Mouse (Mus musculus) embryonic facial prominence, embryonic 13.5 days (tissue): ENCODE data around the gene Dact2. TPM values are rescaled to one million over a fixed set of nuclear protein-coding genes. Genes with fewer than 3 reads are reported as not detected.
A peak's percentile ranks its signal among the peaks of the same experiment; 100 is the strongest.

ENCODE experiments used
- ATAC-seq: fragments of 200-750 bp; cut with Nextera tagmentation; 2 replicates; pipeline ENCODE4 v1.8.0; 2017; ENCODE audit warnings: low read depth; ENCODE audit not compliant: insufficient number of reproducible peaks, insufficient read depth, low FRiP score, low TSS enrichment
- H3K27ac ChIP-seq: fragments of 300-500 bp; sonication (generic); 2 replicates; pipeline ENCODE4 v1.5.1; 2015; ENCODE audit warnings: moderate library complexity, mild to moderate bottlenecking, inconsistent platforms
- H3K27me3 ChIP-seq: fragments of 300-500 bp; sonication (generic); 2 replicates; pipeline ENCODE4 v1.6.1; 2015; ENCODE audit warnings: mild to moderate bottlenecking, inconsistent platforms
- H3K36me3 ChIP-seq: fragments of 300-500 bp; sonication (generic); 2 replicates; pipeline ENCODE4 v1.6.1; 2015; ENCODE audit warnings: mild to moderate bottlenecking, inconsistent platforms
- H3K4me1 ChIP-seq: fragments of 300-500 bp; sonication (generic); 2 replicates; pipeline ENCODE4 v1.6.1; 2015; ENCODE audit warnings: inconsistent platforms
- H3K4me2 ChIP-seq: fragments of 300-500 bp; sonication (generic); 2 replicates; pipeline ENCODE4 v1.6.1; 2015; ENCODE audit warnings: moderate library complexity, mild to moderate bottlenecking, inconsistent platforms
- H3K4me3 ChIP-seq: fragments of 300-500 bp; sonication (generic); 2 replicates; pipeline ENCODE4 v1.5.1; 2015; ENCODE audit warnings: mild to moderate bottlenecking, inconsistent platforms
- H3K9ac ChIP-seq: fragments of 300-500 bp; sonication (generic); 2 replicates; pipeline ENCODE4 v1.6.1; 2015; ENCODE audit warnings: mild to moderate bottlenecking, inconsistent platforms
- H3K9me3 ChIP-seq: fragments of 300-500 bp; sonication (generic); 2 replicates; pipeline ENCODE4 v1.6.1; 2016; ENCODE audit warnings: inconsistent platforms
- WGBS: fragments of 180-500 bp; shearing (Covaris S2); methylation state at CpG from one replicate; pipeline ENCODE4 v1.1.7; 2015; ENCODE audit warnings: mixed read lengths; 5-methylcytosine and 5-hydroxymethylcytosine counted together
- polyA plus RNA-seq: library from polyadenylated mRNA; unstranded; fragments of >200 nt; fragmentation: Nextera tagmentation; extraction: Ambion mirVana; gene quantifications from 2 replicates; pipeline ENCODE4 v1.2.1, GENCODE M21; 2015

Dact2 gene
- polyA plus RNA-seq, 1 experiment from 2014 or later, result 2.5 TPM

GRCm38 (mm10) chr17:14172731-14173130, 31.4 kb downstream of the Dact2 start:
- Histone ChIP-seq H3K4me3 (no peak overlapping the region), H3K36me3 (no peaks in the 10 kb centered on the region), H3K27ac (no peak overlapping the region)

GRCm38 (mm10) chr17:14172184-14172583, 31.9 kb downstream of the Dact2 start:
- Histone ChIP-seq H3K27ac (no peak overlapping the region), H3K4me1 (peaks cover 35% of the 10 kb centered on the region), H3K4me3 (no peak overlapping the region), H3K9ac (no peak overlapping the region), H3K36me3 (no peaks in the 10 kb centered on the region), H3K9me3 (no peaks in the 10 kb centered on the region), H3K4me2 (no peak overlapping the region), H3K27me3 (no peaks in the 10 kb centered on the region)
- WGBS, result 71% methylated on average over 3 of the region's 3 CpGs
- no peak for ATAC-seq

More at GRCm38 (mm10) chr17:14172731-14173130, 31.4 kb downstream of the Dact2 start:
- Histone ChIP-seq H3K27me3 (no peaks in the 10 kb centered on the region), H3K4me1 (peaks cover 34% of the 10 kb centered on the region), H3K9me3 (no peaks in the 10 kb centered on the region), H3K9ac (no peak overlapping the region), H3K4me2 (no peak overlapping the region; the same call in 1 of the 2 replicates)
- no peak for ATAC-seq

GRCm38 (mm10) chr17:14170961-14171479, 33.1 kb downstream of the Dact2 start:
- Histone ChIP-seq H3K4me2 (no peak overlapping the region), H3K4me1 (peaks cover 40% of the 10 kb centered on the region), H3K27me3 (no peaks in the 10 kb centered on the region), H3K4me3 (no peak overlapping the region), H3K9ac (no peak overlapping the region), H3K9me3 (no peaks in the 10 kb centered on the region), H3K27ac (no peak overlapping the region), H3K36me3 (no peaks in the 10 kb centered on the region)
- WGBS, result 58% methylated on average over 5 of the region's 5 CpGs
- no peak for ATAC-seq

DNA sequence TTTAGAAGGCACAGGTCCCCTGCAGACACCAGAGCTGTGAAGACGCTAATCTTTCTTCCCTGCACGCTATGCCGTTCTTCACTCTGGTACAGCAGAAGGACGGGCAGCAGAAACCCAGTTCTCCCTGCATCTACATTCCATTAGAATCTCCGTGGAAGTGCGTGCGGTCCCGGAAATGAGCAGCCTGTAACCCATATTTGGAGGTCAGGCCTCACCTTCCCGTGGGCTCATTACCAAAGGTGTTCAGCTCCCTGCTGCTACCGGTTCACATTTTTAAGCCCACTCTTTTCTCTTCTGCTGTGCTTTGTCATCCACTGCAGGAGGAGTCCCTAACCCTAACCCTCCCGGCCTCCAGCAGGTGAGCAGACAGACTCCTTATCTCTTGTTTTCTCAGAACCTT, 34.7 kb downstream of the Dact2 start:
- 68% methylated on average over 11 of the region's 11 CpGs for WGBS
- no peak for ATAC-seq

GRCm38 (mm10) chr17:14167594-14167993, 36.5 kb downstream of the Dact2 start:
- Histone ChIP-seq H3K27me3 (no peaks in the 10 kb centered on the region), H3K4me2 (no peak overlapping the region)

More for the DNA sequence above, 34.7 kb downstream of the Dact2 start:
- Histone ChIP-seq H3K4me2 (no peak overlapping the region), H3K27me3 (no peaks in the 10 kb centered on the region), H3K4me3 (no peak overlapping the region), H3K36me3 (no peaks in the 10 kb centered on the region), H3K9me3 (no peaks in the 10 kb centered on the region), H3K4me1 (peaks cover 56% of the 10 kb centered on the region), H3K27ac (no peak overlapping the region), H3K9ac (no peak overlapping the region)

GRCm38 (mm10) chr17:14166746-14167432, 37.2 kb downstream of the Dact2 start:
- Histone ChIP-seq H3K27me3 (no peaks in the 10 kb centered on the region), H3K9ac (no peak overlapping the region), H3K4me3 (no peak overlapping the region), H3K36me3 (no peaks in the 10 kb centered on the region), H3K4me1 (peaks cover 45% of the 10 kb centered on the region), H3K4me2 (no peak overlapping the region), H3K9me3 (no peaks in the 10 kb centered on the region), H3K27ac (no peak overlapping the region)
- 61% methylated on average over 6 of the region's 6 CpGs for WGBS
- ATAC-seq, result no peak

More at GRCm38 (mm10) chr17:14167594-14167993, 36.5 kb downstream of the Dact2 start:
- Histone ChIP-seq H3K27ac (no peak overlapping the region), H3K36me3 (no peaks in the 10 kb centered on the region), H3K4me3 (no peak overlapping the region), H3K9ac (no peak overlapping the region), H3K4me1 (peaks cover 51% of the 10 kb centered on the region), H3K9me3 (no peaks in the 10 kb centered on the region)
- no peak for ATAC-seq
- WGBS, result 81% methylated on average over 5 of the region's 5 CpGs

DNA sequence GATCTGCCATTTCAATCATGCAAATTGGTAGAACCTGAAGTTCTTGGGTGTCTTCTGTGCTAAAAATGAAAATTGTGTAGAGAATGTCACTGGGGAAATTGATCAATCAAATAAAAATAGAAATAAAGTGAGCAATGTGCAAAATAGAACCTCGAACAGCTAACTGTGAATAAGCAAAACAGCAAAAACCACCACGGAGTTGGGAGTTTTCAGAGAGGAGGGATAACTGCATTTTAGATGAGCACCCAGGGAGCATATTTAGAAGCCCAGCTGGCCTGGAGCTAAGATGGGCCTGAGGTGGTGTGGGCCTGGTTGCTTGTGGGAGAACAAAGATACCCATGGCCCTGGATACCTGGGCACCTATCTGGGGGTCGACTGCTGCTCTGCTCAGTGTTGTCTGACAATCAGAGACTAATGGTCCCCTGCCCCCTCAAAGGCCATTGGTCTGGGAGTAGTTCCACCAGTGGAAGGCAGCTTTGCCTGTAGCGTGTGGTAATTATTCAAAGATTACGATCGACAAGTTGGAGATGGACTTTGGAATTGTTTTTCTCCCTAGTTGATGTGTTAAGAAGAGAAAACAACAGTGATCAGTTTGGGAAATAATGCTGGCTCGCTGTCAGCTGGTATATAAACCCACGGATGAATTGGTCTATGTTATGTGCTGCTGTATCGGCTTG, 38.0 kb downstream of the Dact2 start:
- Histone ChIP-seq H3K36me3 (no peaks in the 10 kb centered on the region), H3K27me3 (no peaks in the 10 kb centered on the region), H3K4me3 (no peak overlapping the region), H3K9me3 (no peaks in the 10 kb centered on the region), H3K9ac (no peak overlapping the region), H3K4me1 (peaks cover 44% of the 10 kb centered on the region), H3K4me2 (peak overlapping the region; percentile 39), H3K27ac (0 out of 2 replicates have a peak overlapping the region, but pooled peaks have one; percentile 5)
- ATAC-seq, result no peak
- WGBS, result 49% methylated on average over 9 of the region's 9 CpGs

GRCm38 (mm10) chr17:14165332-14165876, 38.7 kb downstream of the Dact2 start:
- 1% methylated on average over 10 of the region's 10 CpGs for WGBS
- 0 out of 2 replicates have a peak overlapping the region, but pooled peaks have one; percentile 5 for H3K27ac ChIP-seq

GRCm38 (mm10) chr17:14160846-14161245, 43.3 kb downstream of the Dact2 start:
- no peak overlapping the region for H3K27ac ChIP-seq
- no peak overlapping the region for H3K4me3 ChIP-seq
- no peak overlapping the region for H3K4me2 ChIP-seq
- ATAC-seq, result no peak
- 92% methylated on average over 3 of the region's 3 CpGs for WGBS
- no peaks in the 10 kb centered on the region for H3K27me3 ChIP-seq
- peaks cover 24% of the 10 kb centered on the region for H3K4me1 ChIP-seq
- no peaks in the 10 kb centered on the region for H3K36me3 ChIP-seq
- H3K9me3 ChIP-seq, result no peaks in the 10 kb centered on the region
- H3K9ac ChIP-seq, result no peak overlapping the region

More at GRCm38 (mm10) chr17:14165332-14165876, 38.7 kb downstream of the Dact2 start:
- Histone ChIP-seq H3K36me3 (no peaks in the 10 kb centered on the region), H3K4me3 (0 out of 2 replicates have a peak overlapping the region, but pooled peaks have one; percentile 3), H3K27me3 (no peaks in the 10 kb centered on the region), H3K9ac (no peak overlapping the region), H3K4me2 (peak overlapping the region; percentile 39), H3K4me1 (peaks cover 41% of the 10 kb centered on the region), H3K9me3 (no peaks in the 10 kb centered on the region)
- ATAC-seq, result peak; percentile 74

GRCm38 (mm10) chr17:14157779-14158195, 46.3 kb downstream of the Dact2 start:
- no peaks in the 10 kb centered on the region for H3K27me3 ChIP-seq
- H3K4me3 ChIP-seq, result no peak overlapping the region
- H3K4me2 ChIP-seq, result no peak overlapping the region
- no peaks in the 10 kb centered on the region for H3K36me3 ChIP-seq
- H3K27ac ChIP-seq, result no peak overlapping the region
- H3K4me1 ChIP-seq, result no peaks in the 10 kb centered on the region
- no peaks in the 10 kb centered on the region for H3K9me3 ChIP-seq
- WGBS, result 39% methylated on average over 7 of the region's 7 CpGs
- no peak overlapping the region for H3K9ac ChIP-seq
- peak; percentile 59; the same call in 1 of the 2 replicates for ATAC-seq
